ENCODE assay signal across 9 mouse cellular contexts in genomic region chr4:82065641-82066358, GRCm38 (mm10).
DNase-seq lines count a peak whose midpoint lies in the region; ATAC-seq lines count a peak whose summit lies in the region.
"Had no signal": no experiment of that assay in that cellular context is flagged by ENCODE, and none has a peak within 500 bp of the region (broad histone marks: within the 10 kb centered on the region; RNA-seq: fewer than 3 reads in every experiment).

No protein-coding gene starts in this region.

- no peak overlapping the region for H3K9ac ChIP-seq in forebrain, embryonic 14.5 days (ENCODE audit: low read length)
- no peak overlapping the region for H3K9ac ChIP-seq in intestine, embryonic 15.5 days
- H3K9ac ChIP-seq: neural tube, embryonic 12.5 days had no signal

- no peak overlapping the region for H3K4me3 ChIP-seq in forebrain, embryonic 14.5 days (ENCODE audit: low read depth, low read length)
- no peak overlapping the region for H3K4me3 ChIP-seq in intestine, embryonic 15.5 days (replicated peaks)
- H3K4me3 ChIP-seq: neural tube, embryonic 12.5 days had no signal

- no peaks in the 10 kb centered on the region for H3K9me3 ChIP-seq in forebrain, embryonic 14.5 days (replicated peaks; ENCODE audit: control insufficient read depth, low read length)
- H3K9me3 ChIP-seq in intestine, embryonic 15.5 days: no peaks in the 10 kb centered on the region
- H3K9me3 ChIP-seq: neural tube, embryonic 12.5 days had no signal

- 75% methylated on average over 14 of the region's 14 CpGs for WGBS in forebrain, embryonic 14.5 days
- WGBS in intestine, embryonic 15.5 days: 74% methylated on average over 14 of the region's 14 CpGs

- H3K27me3 ChIP-seq in forebrain, embryonic 14.5 days (replicated peaks; ENCODE audit: control insufficient read depth, insufficient read depth, low read length): no peaks in the 10 kb centered on the region
- no peaks in the 10 kb centered on the region for H3K27me3 ChIP-seq in intestine, embryonic 15.5 days (replicated peaks)
- H3K27me3 ChIP-seq: neural tube, embryonic 12.5 days had no signal

- peak; percentile 12 for DNase-seq in embryo, embryonic 10 days (ENCODE audit: low spot score)
- no peak for DNase-seq in embryo, embryonic 9.5 days (ENCODE audit: extremely low spot score)
- DNase-seq in gastrocnemius, adult 8-10 months (ENCODE audit: low spot score in 2 of 2): peak; percentile 40 to 53
- DNase-seq in kidney, adult 18-20 months: peak; percentile 25
- DNase-seq in lung, postnatal 25 days (ENCODE audit: low spot score): peak; percentile 6
- no peak for DNase-seq in forebrain, embryonic 14.5 days (ENCODE audit: low spot score)

- no peak overlapping the region for H3K27ac ChIP-seq in forebrain, embryonic 14.5 days (ENCODE audit: low read depth, low read length)
- H3K27ac ChIP-seq in intestine, embryonic 15.5 days: no peak overlapping the region
- H3K27ac ChIP-seq: neural tube, embryonic 12.5 days had no signal

- no peak for ATAC-seq in CD4-positive, CD25-positive, alpha-beta regulatory T cell, adult 4 months
- ATAC-seq in forebrain, embryonic 14.5 days: no peak
- ATAC-seq in intestine, embryonic 15.5 days: no peak

- H3K4me1 ChIP-seq in forebrain, embryonic 14.5 days (ENCODE audit: control insufficient read depth, insufficient read depth, low read length): no peaks in the 10 kb centered on the region
- no peaks in the 10 kb centered on the region for H3K4me1 ChIP-seq in intestine, embryonic 15.5 days (replicated peaks)
- H3K4me1 ChIP-seq: neural tube, embryonic 12.5 days had no signal

- H3K4me2 ChIP-seq in forebrain, embryonic 14.5 days (ENCODE audit: low read length): no peak overlapping the region
- no peak overlapping the region for H3K4me2 ChIP-seq in intestine, embryonic 15.5 days (replicated peaks)
- H3K4me2 ChIP-seq: neural tube, embryonic 12.5 days had no signal

- no peaks in the 10 kb centered on the region for H3K36me3 ChIP-seq in forebrain, embryonic 14.5 days (ENCODE audit: control insufficient read depth, insufficient read depth, low read length)
- H3K36me3 ChIP-seq in intestine, embryonic 15.5 days: no peaks in the 10 kb centered on the region
- H3K36me3 ChIP-seq: neural tube, embryonic 12.5 days had no signal

Comparison
In these comparisons a context has a peak if more than half of its experiments do, and no peak if none do; other contexts are left out.
1. DNase-seq: peak in embryo, embryonic 10 days (single experiment), gastrocnemius, adult 8-10 months (2 of 2), kidney, adult 18-20 months (single experiment) and lung, postnatal 25 days (single experiment); none in embryo, embryonic 9.5 days (single experiment) and forebrain, embryonic 14.5 days (single experiment).